Mouse (Mus musculus) spleen, postnatal 10 days (tissue): ENCODE data around the gene Olfr459.

Experiments
- DNase-seq, 2 experiments: peaks; one replicate each; pipeline ENCODE4 v3.0.0; 2021 to 2022; ENCODE audit warnings: low spot score in 2 of 2

Gene Olfr459

DNA sequence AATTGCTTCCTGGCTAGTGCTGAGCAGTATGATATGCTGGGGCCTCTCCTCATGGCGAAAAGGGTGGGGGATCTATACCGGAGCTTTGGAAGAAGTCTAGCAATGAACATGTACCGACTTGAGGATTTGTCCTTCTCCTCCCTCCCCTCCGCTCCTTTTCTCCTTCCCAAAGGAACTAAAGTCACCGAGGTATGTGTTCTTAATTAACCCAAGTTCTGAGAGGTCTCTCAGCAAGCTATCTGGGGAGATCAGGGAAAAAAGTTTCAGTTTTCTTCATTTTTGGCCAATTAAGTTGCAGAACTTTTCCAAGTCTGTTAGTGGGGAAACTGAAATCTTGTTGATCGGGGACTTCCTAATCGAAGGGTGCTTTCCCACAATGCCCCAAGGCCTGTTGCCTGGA lies at the start of gene Olfr459:
Gene Olfr459 (minus strand): TSS at position 101 of the 400 bp plus-strand sequence.
- no peak for DNase-seq

DNA sequence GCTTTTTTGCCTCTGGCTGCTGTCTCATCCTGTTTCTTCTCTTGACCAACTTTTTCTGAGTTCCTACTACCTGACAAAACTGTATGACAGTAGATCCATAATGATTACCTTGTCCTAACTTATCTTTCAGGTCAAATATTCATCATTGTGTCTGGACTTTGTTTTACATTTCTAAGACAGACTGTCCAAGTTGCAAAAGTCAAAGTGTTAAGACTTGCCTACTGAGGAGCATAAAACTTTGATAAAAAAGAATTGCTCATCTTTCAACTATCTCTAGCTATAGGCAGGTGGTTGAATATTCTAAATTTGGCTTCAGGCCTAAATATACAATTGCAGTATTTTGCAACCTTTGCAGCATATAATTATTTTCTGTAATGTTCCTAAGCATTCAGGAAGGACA lies 49.1 kb upstream of the Olfr459 start:
- DNase-seq, result no peak

DNA sequence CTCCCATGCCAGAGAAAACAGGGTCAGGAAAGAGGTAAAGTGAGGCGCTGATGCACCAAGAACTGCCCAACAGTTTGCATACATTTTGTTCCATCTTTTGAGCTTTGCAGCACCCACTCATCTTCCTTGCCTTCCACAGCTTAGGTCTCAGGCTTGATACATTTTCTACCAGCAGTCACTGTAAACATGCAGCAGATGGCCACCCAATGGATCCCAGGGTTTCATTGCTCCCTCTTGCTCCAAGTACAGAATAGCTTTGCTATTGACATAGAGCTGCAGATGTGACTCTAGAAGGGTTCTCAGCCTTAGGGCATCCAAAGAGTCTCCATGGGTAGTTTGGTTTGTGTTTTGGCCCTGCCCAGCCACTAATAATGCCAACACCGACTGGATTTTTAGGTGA lies 11.7 kb upstream of the Olfr459 start:
- DNase-seq, result no peak

GRCm38 (mm10) chr6:41775721-41776120 lies 744 bp upstream of the Olfr459 start:
- DNase-seq, result no peak

DNA sequence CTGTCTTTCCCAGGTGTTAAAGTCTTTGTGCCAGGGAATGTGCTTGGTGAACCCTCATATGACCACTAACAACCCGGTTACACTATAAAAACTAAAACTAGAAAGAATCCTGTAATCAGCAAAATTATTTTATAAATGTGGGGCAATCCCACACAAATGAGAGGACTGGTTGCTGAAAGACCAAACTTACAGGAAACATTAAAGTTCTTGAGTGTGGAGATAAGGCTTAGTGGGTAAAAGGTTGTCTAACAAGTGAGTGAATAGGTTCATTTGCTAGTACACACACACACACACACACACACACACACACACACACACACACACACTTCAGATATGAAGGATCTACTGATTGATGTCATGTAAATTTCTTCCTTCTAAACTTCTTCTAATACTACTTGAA lies 5.1 kb downstream of the Olfr459 start:
- DNase-seq, result no peak

DNA sequence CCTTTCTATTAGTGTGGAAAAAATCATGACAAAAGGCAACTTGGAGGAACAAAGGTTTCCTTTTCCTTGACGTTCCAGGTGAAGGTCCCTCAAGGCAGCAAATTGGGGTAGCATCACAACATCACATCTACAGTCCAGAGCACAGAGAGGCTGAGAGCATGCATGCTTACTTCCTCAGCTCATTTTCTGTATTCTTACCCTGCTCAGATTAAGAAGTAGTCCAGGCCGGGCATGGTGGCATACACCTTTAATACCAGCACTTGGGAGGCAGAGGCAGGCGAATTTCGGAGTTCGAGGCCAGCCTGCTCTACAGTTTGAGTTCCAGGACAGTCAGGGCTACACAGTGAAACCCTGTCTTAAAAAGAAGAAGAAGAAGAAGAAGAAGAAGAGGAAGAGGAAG lies 10.7 kb downstream of the Olfr459 start:
- DNase-seq, result no peak

DNA sequence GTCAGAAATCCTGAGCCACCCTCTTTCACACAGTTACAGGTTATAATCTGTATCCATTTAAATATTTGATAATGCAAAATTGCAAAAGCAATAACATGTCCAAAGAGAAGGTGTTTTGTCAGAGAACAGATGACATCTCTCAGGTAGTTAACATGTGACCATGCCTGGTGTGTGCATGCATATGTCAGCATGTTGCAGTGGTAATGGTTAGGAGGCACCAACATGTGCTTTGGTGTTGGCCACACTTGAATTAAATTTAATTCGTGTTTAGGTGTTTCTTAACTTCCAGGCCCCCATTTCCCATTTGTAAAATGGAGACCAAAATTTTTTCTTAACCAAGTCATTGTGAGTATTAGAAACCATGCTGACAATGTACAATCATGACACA lies 12.6 kb downstream of the Olfr459 start:
- no peak for DNase-seq

DNA sequence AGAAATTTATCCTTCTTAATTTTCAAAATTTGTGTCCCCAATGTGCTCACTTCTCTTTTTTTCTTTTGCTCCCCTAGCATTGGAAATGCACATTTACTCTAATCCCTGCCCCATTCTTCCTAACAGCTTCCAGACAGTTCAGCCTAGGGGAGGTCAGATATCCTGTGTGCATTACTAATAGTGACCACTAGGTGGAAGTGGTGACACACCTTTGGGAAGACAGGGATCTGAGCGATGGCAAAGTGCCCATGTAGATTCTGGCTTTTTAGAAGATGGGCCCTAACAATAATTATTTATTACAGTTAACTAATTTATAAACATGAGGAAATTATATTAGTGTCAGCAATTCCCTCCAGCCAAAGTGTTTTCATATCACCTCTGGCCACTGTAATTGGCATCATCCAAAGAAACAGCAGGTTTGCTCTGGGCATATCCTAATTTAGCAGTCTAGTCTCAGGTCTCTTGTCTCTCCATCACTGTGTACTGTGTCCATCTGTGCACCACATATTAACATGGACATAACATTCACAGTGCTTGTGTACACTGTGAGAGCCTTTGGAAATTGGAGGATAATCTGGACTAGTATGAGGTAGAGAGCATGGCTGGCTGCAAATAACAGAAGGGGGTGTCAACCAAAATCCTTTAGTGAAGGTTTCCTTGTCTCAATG lies 13.1 kb downstream of the Olfr459 start:
- peak in 1 of 2 experiments; percentile 32 for DNase-seq

GRCm38 (mm10) chr6:41759618-41760017 lies 15.4 kb downstream of the Olfr459 start:
- DNase-seq, result no peak

DNA sequence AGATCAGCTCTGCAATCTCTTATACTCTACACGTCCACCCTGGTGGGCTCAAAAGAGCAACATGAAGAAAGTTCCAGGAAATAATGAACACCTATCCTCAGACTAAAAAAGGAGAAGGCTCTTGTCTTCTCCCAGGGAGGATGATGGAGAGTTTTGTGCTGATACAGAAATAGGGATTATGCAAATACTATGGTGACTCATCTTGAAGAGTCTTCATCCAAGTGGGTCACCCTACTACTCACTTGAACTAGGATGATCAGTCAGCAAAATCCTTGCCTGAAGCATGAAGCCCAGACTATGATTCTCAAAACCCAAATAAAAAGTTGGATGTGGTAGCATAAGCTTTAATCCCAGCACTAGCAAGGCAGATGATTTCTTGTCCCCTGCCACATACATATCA lies 16.6 kb downstream of the Olfr459 start:
- DNase-seq, result no peak

DNA sequence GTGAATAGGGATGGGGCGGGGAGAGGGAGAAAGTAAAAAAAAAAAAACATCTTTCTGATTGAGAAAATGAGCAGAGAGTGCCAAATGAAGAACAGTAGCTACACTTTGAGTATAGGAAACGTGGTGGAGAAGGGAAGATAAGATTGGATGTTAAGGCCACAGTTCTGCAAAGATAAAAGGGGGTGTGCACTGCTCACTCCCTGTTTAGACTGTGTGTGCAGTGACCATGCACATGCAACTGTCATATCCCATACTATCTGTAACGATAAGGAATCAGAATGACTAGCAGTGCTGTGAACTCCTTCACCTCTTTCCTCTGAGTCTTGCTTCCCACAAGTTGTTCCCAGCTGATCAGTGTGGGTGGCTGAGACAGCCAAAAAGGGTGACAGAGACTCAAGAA lies 17.8 kb downstream of the Olfr459 start:
- no peak for DNase-seq

DNA sequence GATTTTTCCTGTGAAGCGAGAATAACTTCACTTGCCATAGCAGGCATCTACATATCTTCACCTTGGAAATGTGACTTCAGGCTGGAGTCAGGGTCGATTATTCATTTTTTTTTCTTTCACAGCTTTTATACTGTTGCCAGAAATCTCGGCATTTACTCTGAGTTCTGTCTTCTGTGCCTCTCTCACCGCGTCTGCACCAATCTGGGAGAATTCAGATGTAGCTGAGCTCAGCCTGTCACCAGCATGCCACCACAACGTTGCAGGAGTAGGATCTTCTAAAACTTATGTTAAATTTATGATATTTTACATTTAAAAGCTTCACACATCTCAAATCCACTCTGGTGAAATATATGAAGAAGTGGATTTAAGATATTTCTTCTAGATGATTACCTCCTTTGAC lies 20.4 kb downstream of the Olfr459 start:
- no peak for DNase-seq

DNA sequence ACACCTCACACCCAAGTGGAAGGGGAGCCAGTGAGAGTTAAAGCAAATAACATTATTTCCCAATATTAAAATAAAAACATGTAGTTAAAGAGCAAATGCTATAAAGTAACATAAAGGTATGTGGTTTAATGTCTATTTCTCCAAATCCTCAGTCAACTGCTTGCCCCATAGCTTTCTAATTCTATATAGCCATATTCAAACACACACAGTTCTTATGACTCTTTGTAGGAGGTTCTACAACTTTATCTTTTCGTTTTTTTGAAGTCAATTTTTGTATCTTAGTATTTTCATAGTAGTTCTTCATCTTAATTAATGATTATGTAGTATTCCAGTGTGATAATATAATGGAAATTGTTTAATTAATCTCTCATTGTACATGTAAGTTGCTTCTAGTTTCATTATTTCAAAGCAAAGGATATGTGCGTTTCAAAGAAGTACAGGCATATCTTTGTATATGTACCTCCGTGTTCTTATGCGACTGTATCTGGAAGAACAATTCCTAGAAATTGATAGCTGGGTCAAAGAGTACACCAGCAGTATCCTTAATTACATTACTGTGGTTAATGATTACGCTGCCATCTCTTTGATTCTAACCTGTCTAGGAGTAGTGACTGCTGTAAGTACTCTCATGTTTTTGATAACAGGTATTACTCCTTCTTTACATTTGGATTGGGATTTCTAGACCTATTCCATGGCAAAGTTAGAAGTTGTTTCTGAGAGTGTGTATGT lies 30.1 kb downstream of the Olfr459 start:
- DNase-seq, result no peak

DNA sequence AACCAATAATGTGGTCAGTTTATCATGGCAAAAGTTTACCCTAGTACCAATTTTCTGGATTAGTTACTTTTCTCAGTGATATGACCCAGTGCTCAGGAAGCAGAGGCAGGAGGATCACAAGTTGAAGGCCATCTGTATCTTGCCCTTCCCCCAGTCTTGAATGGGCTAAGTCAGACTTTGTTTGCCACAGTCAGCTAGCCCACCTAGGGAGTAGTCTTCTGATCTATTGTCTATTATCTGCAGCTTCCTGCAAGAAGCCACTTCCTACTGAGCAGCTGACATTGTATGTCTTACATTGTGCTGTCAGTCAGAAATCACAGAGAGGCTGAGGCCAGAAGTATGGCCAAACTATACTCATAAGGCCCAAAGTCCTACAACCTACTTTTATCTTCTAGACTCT lies 33.9 kb downstream of the Olfr459 start:
- no peak for DNase-seq

DNA sequence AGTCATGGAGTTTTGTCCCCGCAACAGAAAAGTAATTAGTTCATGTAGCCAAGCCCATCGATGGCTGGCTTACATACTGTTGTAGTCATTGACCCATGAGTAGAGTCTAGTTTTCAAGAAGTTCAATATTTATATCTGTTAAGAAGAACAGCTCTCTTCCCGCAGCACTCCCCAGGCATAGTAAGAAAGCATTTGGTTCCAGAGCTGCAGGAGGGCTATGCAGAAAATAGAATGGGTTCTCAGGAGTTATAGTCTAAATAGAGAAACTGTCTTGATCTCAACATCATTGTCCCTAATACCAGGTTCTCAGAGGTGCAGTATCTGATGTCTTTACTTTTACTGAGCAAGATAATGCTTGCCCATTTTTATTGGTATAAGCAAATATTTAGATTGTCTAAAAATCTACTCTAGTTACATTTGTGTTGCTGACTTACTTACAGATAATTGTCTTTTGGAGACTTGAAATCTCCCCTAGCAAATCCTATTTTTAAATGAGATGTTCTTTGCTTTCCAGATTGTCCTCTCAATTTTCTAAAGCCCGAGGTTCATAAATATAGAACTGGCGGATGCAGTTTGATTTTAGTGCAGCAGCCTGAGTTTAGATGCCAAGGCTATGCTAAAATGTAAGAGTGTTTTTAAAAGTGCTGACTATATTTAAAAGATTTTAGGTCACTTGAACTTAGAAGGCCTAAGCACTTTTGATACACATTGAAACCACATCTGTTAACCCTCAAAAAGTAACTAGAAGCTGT lies 40.1 kb downstream of the Olfr459 start:
- DNase-seq, result no peak

- peak in 1 of 2 experiments; percentile 62 for DNase-seq
Measured at GRCm38 (mm10) chr6:41727989-41728609, 46.9 kb downstream of the Olfr459 start.

DNA sequence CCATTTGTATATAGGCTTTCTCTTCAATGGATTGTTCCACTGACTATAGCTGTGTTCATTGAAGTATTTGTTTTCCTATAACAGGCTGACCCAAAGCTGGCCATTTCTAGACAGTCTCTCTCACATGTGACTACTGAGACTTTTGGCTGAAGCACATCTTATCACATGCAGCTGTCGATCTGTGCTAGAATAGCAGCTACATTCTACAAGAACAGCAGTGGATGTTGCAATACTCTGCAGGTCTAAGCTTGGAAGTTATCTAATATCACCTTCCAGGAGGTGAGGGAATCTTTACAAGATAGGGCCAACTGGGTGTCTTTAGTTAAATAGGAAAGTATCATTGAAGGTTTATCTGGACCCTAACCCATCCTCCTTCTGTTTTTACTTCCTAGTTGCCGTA lies 53.5 kb downstream of the Olfr459 start:
- DNase-seq, result no peak
